Mouse (Mus musculus): ENCODE measurements at regions not wholly inside any gene's neighbourhood (a gene's known extent, or its start where the extent isn't known, plus 50 kb on each side); places are given as distances from the start of the nearest gene placed in this dataset.

DNA sequence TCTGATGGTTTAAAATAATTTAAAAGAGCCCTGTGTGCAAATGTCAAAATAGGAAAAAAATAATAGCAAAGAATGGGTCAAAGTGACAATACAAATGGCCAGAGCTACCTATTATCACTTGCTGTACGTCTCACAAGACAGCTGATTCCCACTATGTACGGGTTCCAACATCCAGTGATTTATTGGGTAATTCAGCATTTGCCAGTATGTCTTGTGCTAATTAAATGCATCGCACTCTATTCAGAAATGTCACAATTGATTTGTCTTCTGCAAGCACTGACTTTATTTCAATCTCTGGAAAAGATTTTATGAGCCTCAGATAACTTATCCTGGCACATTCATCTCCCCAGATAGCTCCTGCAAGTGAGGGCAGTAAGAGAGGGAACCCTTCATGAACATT is 55.1 kb upstream of the Pter start:
- no peak for DNase-seq (ENCODE audit: low spot score)
- no peaks in the 10 kb centered on the region for H3K27me3 ChIP-seq (ENCODE audit: low read depth, poor library complexity, severe bottlenecking)
- H3K9me3 ChIP-seq (replicated peaks), result no peaks in the 10 kb centered on the region
- no peaks in the 10 kb centered on the region for H3K36me3 ChIP-seq
- 72% methylated on average over 3 of the region's 3 CpGs for WGBS
- H3K4me3 ChIP-seq, result no peak overlapping the region
- no peaks in the 10 kb centered on the region for H3K4me1 ChIP-seq
- no peak overlapping the region for H3K27ac ChIP-seq
